Mouse (Mus musculus) spleen, adult 2 months (tissue): ENCODE results near the gene Tmcc2.
"Not testable (repeated sequence)": the region's sequence is repeated elsewhere in the genome, so short reads cannot be mapped to it uniquely, and the experiment has no call there.

Source experiments
- CTCF ChIP-seq: fragments of 200-500 bp; IDR thresholded peaks from 2 replicates; pipeline ENCODE4 v1.5.1; 2011; ENCODE audit warnings: mild to moderate bottlenecking, inconsistent platforms; ENCODE audit not compliant: insufficient read depth, insufficient read length, insufficient replicate concordance; ENCODE audit errors: extremely low read depth
- POLR2A ChIP-seq: fragments of 200-500 bp; IDR thresholded peaks from 2 replicates; pipeline ENCODE4 v1.6.1; 2011; ENCODE audit warnings: low read depth, low read length, inconsistent platforms

- TF ChIP-seq CTCF, POLR2A: not testable (repeated sequence)
These were observed 42.0 kb downstream of the Tmcc2 start for GRCm38 (mm10) chr1:132349049-132349448.
